In the genomic region with DNA sequence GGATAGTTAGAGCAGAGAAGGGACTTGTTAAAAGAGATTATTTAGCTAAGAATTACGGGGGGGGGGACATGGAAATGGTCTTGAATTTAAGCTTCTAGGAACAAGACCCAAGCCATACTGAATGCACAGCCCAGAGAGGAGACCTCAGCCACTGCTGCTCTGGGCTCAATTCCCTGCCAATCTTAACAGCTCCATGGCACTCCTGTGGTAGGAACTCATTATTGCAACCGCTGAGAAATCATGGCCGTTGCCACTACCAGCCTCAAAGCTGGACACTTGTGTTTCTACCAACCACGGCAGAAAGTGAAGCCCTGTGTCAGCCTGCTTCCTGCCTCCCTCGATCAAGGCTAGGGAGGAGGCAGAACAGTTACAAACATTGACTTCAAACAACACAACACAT, we compare ENCODE assay signal across 8 mouse cellular contexts. TPM values are rescaled to one million over a fixed set of nuclear protein-coding genes. Genes with fewer than 3 reads are reported as not detected.
A peak's percentile ranks its signal among the peaks of the same experiment; 100 is the strongest.
DNase-seq lines count a peak whose midpoint lies in the region; ATAC-seq and TF ChIP-seq lines count a peak whose summit lies in the region.

No protein-coding gene starts in this region.

- no peak overlapping the region for H3K9ac ChIP-seq in forebrain, embryonic 11.5 days (ENCODE audit: low read length)
- H3K9ac ChIP-seq in hindbrain, embryonic 13.5 days = no peak overlapping the region

- peaks cover 9% of the 10 kb centered on the region for H3K4me1 ChIP-seq in forebrain, embryonic 11.5 days (replicated peaks; ENCODE audit: control insufficient read depth, insufficient read depth, low read length)
- H3K4me1 ChIP-seq in forebrain, embryonic 10.5 days = peaks cover 25% of the 10 kb centered on the region
- H3K4me1 ChIP-seq in testis, adult 2 months (ENCODE audit: control insufficient read depth, insufficient read depth, low read length) = peaks cover 5% of the 10 kb centered on the region
- peaks cover 10% of the 10 kb centered on the region for H3K4me1 ChIP-seq in hindbrain, embryonic 13.5 days (replicated peaks)

- H3K36me3 ChIP-seq in forebrain, embryonic 11.5 days (ENCODE audit: control insufficient read depth, insufficient read depth, low read length) = no peaks in the 10 kb centered on the region
- H3K36me3 ChIP-seq in forebrain, embryonic 10.5 days (replicated peaks) = no peaks in the 10 kb centered on the region
- no peaks in the 10 kb centered on the region; the same call in 1 of the 2 replicates for H3K36me3 ChIP-seq in testis, adult 2 months (ENCODE audit: control insufficient read depth, insufficient read depth, low read length)
- H3K36me3 ChIP-seq in hindbrain, embryonic 13.5 days = no peaks in the 10 kb centered on the region

- H3K27me3 ChIP-seq in forebrain, embryonic 11.5 days (ENCODE audit: control insufficient read depth, insufficient read depth, low read length) = no peaks in the 10 kb centered on the region
- H3K27me3 ChIP-seq in forebrain, embryonic 10.5 days (ENCODE audit: poor library complexity, severe bottlenecking) = no peaks in the 10 kb centered on the region
- H3K27me3 ChIP-seq in testis, adult 2 months (ENCODE audit: control insufficient read depth, insufficient read depth, low read length) = no peaks in the 10 kb centered on the region
- H3K27me3 ChIP-seq in hindbrain, embryonic 13.5 days = no peaks in the 10 kb centered on the region

- peak; percentile 43; the same call in 1 of the 2 replicates for TF ChIP-seq CTCF in testis, adult 2 months (IDR thresholded peaks at IDR 0.05; ENCODE audit: control insufficient read depth, insufficient read depth, insufficient replicate concordance, low read depth, low read length)

- no peaks in the 10 kb centered on the region for H3K9me3 ChIP-seq in forebrain, embryonic 11.5 days (ENCODE audit: control insufficient read depth, low read length)
- no peaks in the 10 kb centered on the region for H3K9me3 ChIP-seq in forebrain, embryonic 10.5 days
- no peaks in the 10 kb centered on the region for H3K9me3 ChIP-seq in hindbrain, embryonic 13.5 days

- H3K27ac ChIP-seq in forebrain, embryonic 11.5 days (ENCODE audit: low read depth, low read length) = no peak overlapping the region
- no peak overlapping the region for H3K27ac ChIP-seq in forebrain, embryonic 10.5 days
- no peak overlapping the region; the same call in 1 of the 2 replicates for H3K27ac ChIP-seq in testis, adult 2 months (ENCODE audit: control insufficient read depth, insufficient read depth, low read depth, low read length)
- no peak overlapping the region for H3K27ac ChIP-seq in hindbrain, embryonic 13.5 days

- no peak overlapping the region for H3K4me3 ChIP-seq in forebrain, embryonic 11.5 days (ENCODE audit: low read depth, low read length)
- no peak overlapping the region for H3K4me3 ChIP-seq in forebrain, embryonic 10.5 days
- no peak overlapping the region for H3K4me3 ChIP-seq in testis, adult 2 months (ENCODE audit: control insufficient read depth, low read depth, low read length)
- H3K4me3 ChIP-seq in hindbrain, embryonic 13.5 days = no peak overlapping the region

- no peak for TF ChIP-seq POLR2A in testis, adult 2 months (IDR thresholded peaks at IDR 0.05; ENCODE audit: control insufficient read depth, low read depth, low read length)

- no peak for DNase-seq in forebrain, embryonic 11.5 days (ENCODE audit: low spot score)
- DNase-seq in forebrain, embryonic 10.5 days (ENCODE audit: extremely low spot score, low spot score) = no peak
- no peak for DNase-seq in testis, postnatal 14 days (ENCODE audit: low spot score)
- DNase-seq in kidney, postnatal 4 days = peak; percentile 54 to 67
- peak; percentile 55 for DNase-seq in testis, postnatal 10 days (ENCODE audit: low spot score)
- DNase-seq in layer of hippocampus, adult 9-11 months = no peak

- WGBS in forebrain, embryonic 11.5 days = 41% methylated on average over 5 of the region's 5 CpGs
- WGBS in forebrain, embryonic 10.5 days = 40% methylated on average over 5 of the region's 5 CpGs
- 32% methylated on average over 5 of the region's 5 CpGs for WGBS in hindbrain, embryonic 13.5 days

- ATAC-seq in forebrain, embryonic 11.5 days (replicated peaks; ENCODE audit: low FRiP score) = 0 out of 2 replicates have a peak, but pooled peaks have one; percentile 28
- ATAC-seq in hindbrain, embryonic 13.5 days (ENCODE audit: low FRiP score) = no peak

- no peak overlapping the region for H3K4me2 ChIP-seq in forebrain, embryonic 11.5 days (ENCODE audit: low read depth, low read length, severe bottlenecking)
- H3K4me2 ChIP-seq in hindbrain, embryonic 13.5 days = no peak overlapping the region

RNA-seq across cellular contexts. Expression of gene Enho, which starts 5.4 kb away (rescaled TPM):
- polyA plus RNA-seq in forebrain, embryonic 11.5 days (2014; fragmentation: Nextera tagmentation; extraction: Ambion mirVana) = 28.1 and 34.5 TPM in 2 replicates
- 19.7 and 21.3 TPM in 2 replicates for polyA plus RNA-seq in forebrain, embryonic 10.5 days (2016; fragmentation: Nextera tagmentation; extraction: Ambion mirVana)
- polyA plus RNA-seq in testis, adult 2 months (2012; rRNA removed) = 3.7 and 4.2 TPM in 2 replicates
- 92.0 and 95.2 TPM in 2 replicates for polyA plus RNA-seq in hindbrain, embryonic 13.5 days (2015; fragmentation: Nextera tagmentation; extraction: Ambion mirVana)

RNA-seq across cellular contexts. Expression of gene Cntfr, which starts 51.4 kb away (rescaled TPM):
- polyA plus RNA-seq in forebrain, embryonic 11.5 days (2014; fragmentation: Nextera tagmentation; extraction: Ambion mirVana) = 35.2 and 37.1 TPM in 2 replicates
- polyA plus RNA-seq in forebrain, embryonic 10.5 days (2016; fragmentation: Nextera tagmentation; extraction: Ambion mirVana) = 19.4 and 21.9 TPM in 2 replicates
- polyA plus RNA-seq in testis, adult 2 months (2012; rRNA removed) = 3.7 and 4.0 TPM in 2 replicates
- 24.4 and 27.8 TPM in 2 replicates for polyA plus RNA-seq in hindbrain, embryonic 13.5 days (2015; fragmentation: Nextera tagmentation; extraction: Ambion mirVana)

RNA-seq across cellular contexts. Expression of gene Il11ra1, which starts 54.3 kb away (rescaled TPM):
- 65.0 and 66.9 TPM in 2 replicates for polyA plus RNA-seq in forebrain, embryonic 11.5 days (2014; fragmentation: Nextera tagmentation; extraction: Ambion mirVana)
- polyA plus RNA-seq in forebrain, embryonic 10.5 days (2016; fragmentation: Nextera tagmentation; extraction: Ambion mirVana) = 82.0 and 90.0 TPM in 2 replicates
- 10.7 and 11.0 TPM in 2 replicates for polyA plus RNA-seq in testis, adult 2 months (2012; rRNA removed)
- polyA plus RNA-seq in hindbrain, embryonic 13.5 days (2015; fragmentation: Nextera tagmentation; extraction: Ambion mirVana) = 47.6 and 48.5 TPM in 2 replicates

Comparison
In these comparisons a context has a peak if more than half of its experiments do, and no peak if none do; other contexts are left out.
1. DNase-seq: peak in kidney, postnatal 4 days (2 of 2) and testis, postnatal 10 days (single experiment); none in forebrain, embryonic 11.5 days (single experiment), forebrain, embryonic 10.5 days (single experiment), testis, postnatal 14 days (single experiment) and layer of hippocampus, adult 9-11 months (single experiment).